Mouse (Mus musculus): Measurements from ENCODE around the gene Ly6g5b.
"Not testable (repeated sequence)": the region's sequence is repeated elsewhere in the genome, so short reads cannot be mapped to it uniquely, and the experiment has no call there.

DNA sequence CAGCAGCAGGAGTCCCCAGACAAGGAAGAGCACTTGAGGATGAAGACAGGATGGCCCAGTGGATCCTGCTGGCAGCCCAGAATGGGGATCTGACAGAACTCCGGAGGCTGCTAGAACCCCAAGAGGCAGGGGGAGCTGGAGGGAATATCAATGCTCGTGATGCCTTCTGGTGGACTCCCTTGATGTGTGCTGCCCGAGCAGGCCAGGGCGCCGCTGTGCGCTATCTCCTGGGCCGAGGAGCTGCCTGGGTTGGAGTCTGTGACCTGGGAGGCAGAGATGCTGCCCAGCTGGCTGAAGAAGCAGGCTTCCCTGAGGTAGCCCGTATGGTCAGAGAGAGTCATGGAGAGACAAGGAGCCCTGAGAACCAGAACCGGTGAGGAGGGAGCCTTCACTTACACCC lies 8.1 kb upstream of the Ly6g5b start:
- TF ChIP-seq CTCF (conservative IDR thresholded peaks at IDR 0.05; ENCODE audit: insufficient read depth, insufficient read length, low read depth, low read length); POLR2A (IDR thresholded peaks at IDR 0.05; ENCODE audit: low read depth, low read length): not testable (repeated sequence)

Measured in kidney, adult 2 months (tissue).